Mouse (Mus musculus): ENCODE results near the gene Nckap1l. TPM values are rescaled to one million over a fixed set of nuclear protein-coding genes. Genes with fewer than 3 reads are reported as not detected.
"Not testable (repeated sequence)": the region's sequence is repeated elsewhere in the genome, so short reads cannot be mapped to it uniquely, and the experiment has no call there.

The Nckap1l gene
- 1 to 10 TPM; 8.7 TPM for total RNA-seq (2021)
- long read RNA-seq, full-length matches to known transcripts: 2 of 7 reads
- long read RNA-seq, partial matches to known transcripts: 3 of 7 reads
- long read RNA-seq, other reads (novel, unspliced or antisense): 2 of 7 reads

- DNase-seq (ENCODE audit: low spot score in 2 of 2): peak in 1 of 2 experiments; percentile 25
These were observed at the start of gene Nckap1l for GRCm38 (mm10) chr15:103453551-103454218. TSS of gene Nckap1l (plus strand) at chr15:103453794.

- not testable (repeated sequence) for DNase-seq (ENCODE audit: low spot score in 2 of 2)
These were observed 48.0 kb upstream of the Nckap1l start for GRCm38 (mm10) chr15:103405586-103405985.

GRCm38 (mm10) chr15:103427017-103427416, 26.6 kb upstream of the Nckap1l start:
- DNase-seq (ENCODE audit: low spot score in 2 of 2): no peak

- DNase-seq (ENCODE audit: low spot score in 2 of 2): no peak
These were observed 23.4 kb upstream of the Nckap1l start, which contains the start of gene Gtsf1 for GRCm38 (mm10) chr15:103430241-103430640. TSS of gene Gtsf1 (minus strand) at chr15:103430470.

- DNase-seq (ENCODE audit: low spot score in 2 of 2): not testable (repeated sequence)
These were observed 7.6 kb upstream of the Nckap1l start for GRCm38 (mm10) chr15:103445966-103446365.

GRCm38 (mm10) chr15:103448369-103448768, 5.2 kb upstream of the Nckap1l start, which contains the start of gene Gtsf2:
TSS of gene Gtsf2 (minus strand) at chr15:103448469.
- DNase-seq (ENCODE audit: low spot score in 2 of 2): no peak

- DNase-seq (ENCODE audit: low spot score in 2 of 2): no peak
These were observed 855 bp downstream of the Nckap1l start for GRCm38 (mm10) chr15:103454449-103454848.

- peak in 1 of 2 experiments; percentile 29 for DNase-seq (ENCODE audit: low spot score in 2 of 2)
These were observed 9.1 kb downstream of the Nckap1l start for GRCm38 (mm10) chr15:103462539-103463261.

GRCm38 (mm10) chr15:103471488-103472194, 18.0 kb downstream of the Nckap1l start:
- DNase-seq (ENCODE audit: low spot score in 2 of 2): no peak

GRCm38 (mm10) chr15:103472265-103472664, 18.7 kb downstream of the Nckap1l start:
- no peak for DNase-seq (ENCODE audit: low spot score in 2 of 2)

GRCm38 (mm10) chr15:103473182-103473581, 19.6 kb downstream of the Nckap1l start:
- no peak for DNase-seq (ENCODE audit: low spot score in 2 of 2)

- no peak for DNase-seq (ENCODE audit: low spot score in 2 of 2)
These were observed 20.2 kb downstream of the Nckap1l start for GRCm38 (mm10) chr15:103473769-103474168.

GRCm38 (mm10) chr15:103479080-103479606, 25.5 kb downstream of the Nckap1l start:
- no peak for DNase-seq (ENCODE audit: low spot score in 2 of 2)

- DNase-seq (ENCODE audit: low spot score in 2 of 2): no peak
These were observed 26.5 kb downstream of the Nckap1l start for GRCm38 (mm10) chr15:103480129-103480528.

GRCm38 (mm10) chr15:103482488-103482887, 28.9 kb downstream of the Nckap1l start:
- peak; percentile 54 to 74 for DNase-seq (ENCODE audit: low spot score in 2 of 2)

- no peak for DNase-seq (ENCODE audit: low spot score in 2 of 2)
These were observed 30.9 kb downstream of the Nckap1l start for GRCm38 (mm10) chr15:103484490-103484889.

GRCm38 (mm10) chr15:103485106-103485505, 31.5 kb downstream of the Nckap1l start:
- DNase-seq (ENCODE audit: low spot score in 2 of 2): no peak

- DNase-seq (ENCODE audit: low spot score in 2 of 2): no peak
These were observed 33.1 kb downstream of the Nckap1l start for GRCm38 (mm10) chr15:103486658-103487057.

- no peak for DNase-seq (ENCODE audit: low spot score in 2 of 2)
These were observed 34.7 kb downstream of the Nckap1l start for GRCm38 (mm10) chr15:103488336-103488735.

GRCm38 (mm10) chr15:103496204-103497140, 42.9 kb downstream of the Nckap1l start:
- no peak for DNase-seq (ENCODE audit: low spot score in 2 of 2)
